Mouse (Mus musculus): ENCODE measurements around the gene Porcn.

DNA sequence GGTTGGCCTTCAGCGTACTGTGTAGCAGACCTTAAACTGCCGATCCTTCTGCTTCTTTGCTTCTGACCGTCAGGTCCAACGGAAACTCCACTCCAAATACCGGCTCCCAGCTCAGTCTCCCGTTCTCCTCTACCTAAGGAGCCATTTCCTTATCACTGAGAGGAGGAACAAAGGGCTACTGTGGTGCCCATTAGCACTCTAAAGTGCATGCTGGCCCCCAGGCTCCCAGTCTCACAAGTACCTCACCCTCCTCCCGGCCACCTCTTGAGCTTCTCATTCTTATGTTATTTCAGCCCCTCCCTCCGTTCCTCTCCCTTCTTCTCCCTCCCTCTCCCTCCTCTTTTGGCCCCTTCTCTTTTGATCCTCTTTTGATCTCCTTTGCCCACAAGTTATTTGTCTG lies 13.3 kb upstream of the Porcn start:
- TF ChIP-seq CTCF (IDR thresholded peaks at IDR 0.05; ENCODE audit: borderline replicate concordance, control insufficient read depth, extremely low read depth, insufficient read depth, low read length, poor library complexity) (no peak), POLR2A (IDR thresholded peaks at IDR 0.05; ENCODE audit: control insufficient read depth, extremely low read depth, insufficient read depth, low read length, poor library complexity) (no peak)
